Mouse (Mus musculus) lung, postnatal 36 days (tissue): ENCODE measurements around the gene Myl6.

Experiments used
- DNase-seq: peaks from one replicate; pipeline ENCODE4 v3.0.0; 2022; ENCODE audit warnings: mixed read lengths

The Myl6 gene

GRCm38 (mm10) chr10:128487861-128488712, 5.9 kb downstream of the Myl6 start:
- no peak for DNase-seq

- no peak for DNase-seq
Observed at GRCm38 (mm10) chr10:128486370-128486769, 7.6 kb downstream of the Myl6 start.

- no peak for DNase-seq
Observed at GRCm38 (mm10) chr10:128474366-128474765, 19.6 kb downstream of the Myl6 start.

GRCm38 (mm10) chr10:128460270-128460630, 33.7 kb downstream of the Myl6 start:
- DNase-seq: no peak

GRCm38 (mm10) chr10:128459409-128460269, 34.3 kb downstream of the Myl6 start:
- DNase-seq: peak; percentile 34

GRCm38 (mm10) chr10:128458719-128459408, 35.1 kb downstream of the Myl6 start, which contains the start of gene Smarcc2:
Smarcc2 (plus strand) TSS chr10:128459248.
- DNase-seq: peak; percentile 83

GRCm38 (mm10) chr10:128458348-128458718, 35.6 kb downstream of the Myl6 start:
- DNase-seq: peak; percentile 93

- no peak for DNase-seq
Observed at GRCm38 (mm10) chr10:128457676-128458075, 36.3 kb downstream of the Myl6 start.

- peak; percentile 89 for DNase-seq
Observed at GRCm38 (mm10) chr10:128455280-128455679, 38.7 kb downstream of the Myl6 start.

GRCm38 (mm10) chr10:128454471-128454870, 39.5 kb downstream of the Myl6 start:
- DNase-seq: no peak

- no peak for DNase-seq
Observed at GRCm38 (mm10) chr10:128451014-128451413, 42.9 kb downstream of the Myl6 start.

- DNase-seq: peak; percentile 30
Observed at GRCm38 (mm10) chr10:128445407-128445806, 48.5 kb downstream of the Myl6 start.

GRCm38 (mm10) chr10:128444354-128444753, 49.6 kb downstream of the Myl6 start:
- no peak for DNase-seq

- no peak for DNase-seq
Observed at GRCm38 (mm10) chr10:128442718-128443117, 51.2 kb downstream of the Myl6 start.

- no peak for DNase-seq
Observed at GRCm38 (mm10) chr10:128441324-128442119, 52.4 kb downstream of the Myl6 start.
